ENCODE assay signal across 8 mouse cellular contexts in genomic region chr12:51058569-51058968, GRCm38 (mm10).
DNase-seq lines count a peak whose midpoint lies in the region; ATAC-seq and TF ChIP-seq lines count a peak whose summit lies in the region.

No protein-coding gene starts in this region.

- WGBS in midbrain, postnatal 0 days: 21% methylated on average over 12 of the region's 12 CpGs

- no peak overlapping the region for H3K9ac ChIP-seq in midbrain, postnatal 0 days (replicated peaks; ENCODE audit: low read length, poor library complexity, severe bottlenecking)

- H3K9me3 ChIP-seq in midbrain, postnatal 0 days (ENCODE audit: low read length): no peaks in the 10 kb centered on the region

- TF ChIP-seq CTCF in gastrocnemius, adult 2 months (IDR thresholded peaks at IDR 0.05): no peak
- no peak for TF ChIP-seq CTCF in midbrain, postnatal 0 days (IDR thresholded peaks at IDR 0.05)

- H3K4me1 ChIP-seq in midbrain, postnatal 0 days (ENCODE audit: insufficient read depth, low read length): no peaks in the 10 kb centered on the region

- no peaks in the 10 kb centered on the region for H3K36me3 ChIP-seq in midbrain, postnatal 0 days (ENCODE audit: insufficient read depth, low read length)

- 0 out of 2 replicates have a peak overlapping the region, but pooled peaks have one; percentile 10 for H3K4me2 ChIP-seq in midbrain, postnatal 0 days (ENCODE audit: low read depth, low read length, poor library complexity, severe bottlenecking)

- H3K27ac ChIP-seq in gastrocnemius, adult 2 months: no peak overlapping the region
- no peak overlapping the region for H3K27ac ChIP-seq in midbrain, postnatal 0 days (ENCODE audit: low read depth, low read length)

- H3K4me3 ChIP-seq in gastrocnemius, adult 2 months: peak overlapping the region; percentile 1
- no peak overlapping the region for H3K4me3 ChIP-seq in midbrain, postnatal 0 days (ENCODE audit: low read depth, low read length)

- no peak for ATAC-seq in midbrain, postnatal 0 days (ENCODE audit: low FRiP score)

- no peaks in the 10 kb centered on the region for H3K27me3 ChIP-seq in midbrain, postnatal 0 days (ENCODE audit: insufficient read depth, low read length)

- peak; percentile 17 for DNase-seq in gastrocnemius, adult 2 months
- DNase-seq in gastrocnemius, postnatal 4 days (ENCODE audit: low spot score in 2 of 2): no peak
- peak; percentile 61 to 75 for DNase-seq in cerebellum, postnatal 14 days
- DNase-seq in heart, adult 8-10 months (ENCODE audit: low spot score): peak; percentile 0
- peak; percentile 28 to 39 for DNase-seq in layer of hippocampus, postnatal 10 days (ENCODE audit: low spot score in 2 of 2)
- DNase-seq in midbrain, postnatal 0 days (ENCODE audit: low spot score): peak; percentile 58
- no peak for DNase-seq in urinary bladder, postnatal 36 days (ENCODE audit: low spot score in 2 of 2)
- DNase-seq in gastrocnemius, postnatal 36 days: no peak

- intact Hi-C loops in gastrocnemius, adult 2 months (cut with DNase I): no loop called here
- intact Hi-C loops in gastrocnemius, postnatal 36 days (cut with DNase I): no loop called here

Comparison
In these comparisons a context has a peak if more than half of its experiments do, and no peak if none do; other contexts are left out.
1. DNase-seq: peak in gastrocnemius, adult 2 months (single experiment), cerebellum, postnatal 14 days (2 of 2), heart, adult 8-10 months (single experiment), layer of hippocampus, postnatal 10 days (2 of 2) and midbrain, postnatal 0 days (single experiment); none in gastrocnemius, postnatal 4 days (0 of 2), urinary bladder, postnatal 36 days (0 of 2) and gastrocnemius, postnatal 36 days (0 of 2).